Mouse (Mus musculus) layer of hippocampus, adult 9-11 months (tissue): ENCODE results near the gene Nmt1.
A peak's percentile ranks its signal among the peaks of the same experiment; 100 is the strongest.

ENCODE experiments used
- DNase-seq: peaks from one replicate; pipeline ENCODE4 v3.0.0; 2022

Nmt1 gene

GRCm38 (mm10) chr11:103080323-103081091 lies 52.5 kb downstream of the Nmt1 start:
- DNase-seq, result no peak

- DNase-seq, result no peak
These were observed 53.6 kb downstream of the Nmt1 start for GRCm38 (mm10) chr11:103081631-103082030.

GRCm38 (mm10) chr11:103093306-103093705 lies 65.3 kb downstream of the Nmt1 start:
- DNase-seq, result no peak

- DNase-seq, result no peak
These were observed 66.2 kb downstream of the Nmt1 start for GRCm38 (mm10) chr11:103093862-103094833.

- DNase-seq, result no peak
These were observed 67.2 kb downstream of the Nmt1 start for GRCm38 (mm10) chr11:103095107-103095670.

- DNase-seq, result no peak
These were observed 67.8 kb downstream of the Nmt1 start for GRCm38 (mm10) chr11:103095801-103096200.

- no peak for DNase-seq
These were observed 69.2 kb downstream of the Nmt1 start for GRCm38 (mm10) chr11:103096979-103097894.

GRCm38 (mm10) chr11:103098531-103099190 lies 70.7 kb downstream of the Nmt1 start:
- no peak for DNase-seq

DNA sequence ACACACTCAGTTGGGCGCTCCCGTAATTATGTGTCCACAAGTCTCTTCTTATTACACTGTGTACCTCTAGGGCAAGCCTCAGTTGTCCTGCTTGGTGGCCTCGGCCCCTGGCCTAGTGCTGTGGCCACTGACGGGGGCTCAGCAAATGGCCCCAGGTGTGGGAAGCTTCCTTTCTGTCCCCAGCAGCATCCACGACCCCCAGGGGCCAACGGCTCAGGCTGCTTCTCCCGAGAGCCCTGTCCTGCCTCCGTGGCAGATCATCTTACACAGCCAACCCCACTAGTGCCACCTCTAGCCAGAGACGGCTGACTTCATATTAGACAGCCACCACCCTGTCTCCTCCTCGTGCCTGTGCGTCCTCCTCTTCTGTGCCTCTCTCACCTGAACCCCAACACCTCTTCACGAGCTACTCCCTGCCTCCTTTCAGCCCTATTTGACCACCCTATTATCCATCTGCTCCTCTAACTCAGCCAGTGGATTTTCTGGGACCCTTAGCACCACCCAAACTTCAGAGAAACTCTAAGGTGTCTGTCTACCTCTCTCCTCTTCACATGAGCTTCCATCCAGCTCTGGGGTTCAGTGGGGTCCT lies 71.5 kb downstream of the Nmt1 start:
- DNase-seq, result no peak

DNA sequence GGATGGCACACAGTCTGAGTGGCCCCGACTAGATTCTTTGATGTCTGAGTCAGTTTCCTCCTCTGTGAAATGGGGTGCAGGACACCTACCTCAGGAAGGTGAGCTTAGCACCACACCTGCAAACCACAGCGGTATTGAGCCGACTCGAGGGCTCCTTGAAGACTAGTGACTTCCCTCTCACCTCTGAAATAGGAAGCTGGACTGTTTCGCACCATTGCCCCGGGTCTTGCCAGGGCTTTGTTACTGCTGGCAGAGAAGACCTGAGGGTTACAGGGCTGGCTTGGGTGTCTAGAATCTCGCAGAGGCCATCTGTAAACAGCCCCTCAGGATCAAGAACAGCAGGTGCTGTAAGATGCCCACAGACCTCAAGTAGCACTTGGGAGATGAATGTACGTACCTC lies 72.4 kb downstream of the Nmt1 start:
- DNase-seq, result no peak

DNA sequence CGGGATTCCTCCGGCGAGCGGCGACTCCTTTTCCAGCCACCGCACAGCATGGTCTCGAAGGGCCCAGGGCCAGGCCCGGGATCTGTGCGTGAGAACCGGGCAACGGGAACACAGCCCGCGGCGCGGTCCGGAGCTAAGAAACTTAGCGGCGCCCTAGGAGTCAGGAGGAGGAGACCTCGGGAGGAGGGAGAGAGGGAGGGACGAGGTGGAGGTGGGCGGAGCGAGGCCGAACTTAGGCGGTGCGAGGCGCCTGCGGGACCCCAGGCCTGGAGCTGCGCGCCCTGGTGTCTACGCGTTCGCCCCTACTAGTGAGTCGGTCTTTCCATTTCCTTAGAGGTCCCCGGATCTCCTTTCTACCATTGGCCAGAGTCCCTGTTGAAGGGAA lies 73.5 kb downstream of the Nmt1 start, which contains the start of the genes Plcd3 and Acbd4:
Gene Plcd3 (minus strand): TSS at position 178 of the 385 bp plus-strand sequence.
Gene Acbd4 (plus strand): TSS at position 202 of the 385 bp plus-strand sequence.
- peak; percentile 68 for DNase-seq

- DNase-seq, result peak; percentile 79
These were observed 74.0 kb downstream of the Nmt1 start for GRCm38 (mm10) chr11:103101866-103102501.

GRCm38 (mm10) chr11:103102725-103103349 lies 74.8 kb downstream of the Nmt1 start:
- peak; percentile 97 for DNase-seq

DNA sequence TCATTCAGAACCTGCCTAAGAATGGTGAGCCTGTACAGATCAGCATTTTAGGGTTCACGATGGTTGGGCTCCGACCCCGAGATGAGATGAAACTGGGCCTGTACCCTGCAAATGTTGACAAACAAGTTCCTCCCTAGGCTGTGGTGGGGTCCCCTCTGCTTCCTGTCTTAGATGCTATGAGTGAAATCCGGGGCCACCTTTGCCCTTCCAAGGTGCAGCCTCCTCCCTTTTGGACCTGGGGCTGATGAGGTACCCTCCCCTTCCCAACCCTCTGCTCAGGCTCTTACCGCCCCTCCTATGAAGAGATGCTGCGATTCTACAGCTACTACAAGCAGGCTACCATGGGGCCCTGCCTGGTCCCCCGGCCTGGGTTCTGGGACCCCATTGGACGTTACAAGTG lies 75.6 kb downstream of the Nmt1 start:
- no peak for DNase-seq

GRCm38 (mm10) chr11:103104469-103104868 lies 76.5 kb downstream of the Nmt1 start:
- no peak for DNase-seq

DNA sequence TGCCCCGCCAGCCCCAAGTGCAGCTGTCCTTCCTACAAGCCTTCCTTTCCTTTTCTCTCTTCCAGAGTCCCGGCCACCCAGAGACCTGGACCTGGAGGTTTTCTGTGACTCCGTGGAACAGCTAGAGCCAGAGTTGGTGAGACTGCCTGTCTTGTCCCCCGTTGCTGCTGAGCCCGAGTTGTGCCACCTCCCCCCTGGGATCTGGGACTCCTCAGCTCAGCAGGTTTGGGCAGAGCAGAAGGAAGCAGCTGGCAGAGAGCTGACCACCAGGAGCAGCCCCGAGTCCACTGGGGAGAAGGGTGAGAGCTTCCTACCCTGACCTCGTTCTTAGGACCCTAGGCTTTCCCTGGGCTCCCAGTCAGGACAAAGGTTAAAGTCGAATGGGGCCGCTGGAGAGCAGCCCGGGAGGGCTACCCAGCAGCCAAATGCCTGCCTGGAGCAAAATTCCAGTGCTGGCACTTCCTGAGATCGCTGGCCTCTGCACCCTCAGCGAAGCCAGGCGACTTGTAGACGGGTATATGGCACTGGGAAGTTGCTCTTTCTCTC lies 77.3 kb downstream of the Nmt1 start:
- no peak for DNase-seq

- DNase-seq, result no peak
These were observed 77.8 kb downstream of the Nmt1 start for GRCm38 (mm10) chr11:103105810-103106209.

DNA sequence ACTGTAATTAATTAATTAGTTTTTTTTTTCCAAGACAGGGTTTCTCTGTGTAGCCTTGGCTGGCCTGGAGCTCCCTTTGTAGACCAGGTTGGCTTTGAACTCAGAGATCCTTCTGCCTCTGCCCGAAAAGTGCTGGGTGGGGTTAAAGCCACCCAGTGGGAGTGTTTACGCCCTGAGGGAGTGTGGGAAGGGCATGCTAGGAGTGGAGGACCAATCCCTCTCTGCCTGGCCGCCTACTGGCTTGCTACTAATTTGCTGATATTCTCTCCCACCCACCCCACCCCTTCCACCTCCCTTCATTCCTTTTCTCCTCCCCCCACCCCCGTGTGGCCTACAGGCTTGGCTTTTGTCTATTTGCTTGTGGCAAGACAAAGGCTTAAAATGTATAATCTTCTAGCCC lies 78.4 kb downstream of the Nmt1 start:
- no peak for DNase-seq

GRCm38 (mm10) chr11:103111301-103111700 lies 83.3 kb downstream of the Nmt1 start:
- no peak for DNase-seq
